Mouse (Mus musculus): ENCODE results near the gene Trim54.

Trim54 gene

GRCm38 (mm10) chr5:31138241-31138967 lies 21.9 kb downstream of the Trim54 start, which contains the start of gene Ucn:
Ucn (minus strand) TSS chr5:31138829.
- TF ChIP-seq GATA4 (IDR thresholded peaks at IDR 0.05; ENCODE audit: insufficient replicate concordance, low read length), result no peak

GRCm38 (mm10) chr5:31138968-31139425 lies 22.5 kb downstream of the Trim54 start:
- TF ChIP-seq GATA4 (IDR thresholded peaks at IDR 0.05; ENCODE audit: insufficient replicate concordance, low read length), result no peak

- no peak for TF ChIP-seq GATA4 (IDR thresholded peaks at IDR 0.05; ENCODE audit: insufficient replicate concordance, low read length)
These were observed 33.3 kb downstream of the Trim54 start for GRCm38 (mm10) chr5:31149781-31150180.

- no peak for TF ChIP-seq GATA4 (IDR thresholded peaks at IDR 0.05; ENCODE audit: insufficient replicate concordance, low read length)
These were observed 35.2 kb downstream of the Trim54 start for GRCm38 (mm10) chr5:31151746-31152145.

- no peak for TF ChIP-seq GATA4 (IDR thresholded peaks at IDR 0.05; ENCODE audit: insufficient replicate concordance, low read length)
These were observed 37.1 kb downstream of the Trim54 start for GRCm38 (mm10) chr5:31153516-31154151.

GRCm38 (mm10) chr5:31154152-31154553 lies 37.6 kb downstream of the Trim54 start, which contains the start of gene Mpv17:
Mpv17 (minus strand) TSS chr5:31154251.
- no peak for TF ChIP-seq GATA4 (IDR thresholded peaks at IDR 0.05; ENCODE audit: insufficient replicate concordance, low read length)

GRCm38 (mm10) chr5:31162462-31162861 lies 46.0 kb downstream of the Trim54 start:
- no peak for TF ChIP-seq GATA4 (IDR thresholded peaks at IDR 0.05; ENCODE audit: insufficient replicate concordance, low read length)

GRCm38 (mm10) chr5:31164878-31165277 lies 48.4 kb downstream of the Trim54 start:
- TF ChIP-seq GATA4 (IDR thresholded peaks at IDR 0.05; ENCODE audit: insufficient replicate concordance, low read length), result no peak

GRCm38 (mm10) chr5:31168630-31169029 lies 52.1 kb downstream of the Trim54 start:
- TF ChIP-seq GATA4 (IDR thresholded peaks at IDR 0.05; ENCODE audit: insufficient replicate concordance, low read length), result no peak

- no peak for TF ChIP-seq GATA4 (IDR thresholded peaks at IDR 0.05; ENCODE audit: insufficient replicate concordance, low read length)
These were observed 62.8 kb downstream of the Trim54 start for GRCm38 (mm10) chr5:31179301-31179765.

GRCm38 (mm10) chr5:31179766-31180630 lies 63.5 kb downstream of the Trim54 start, which contains the start of the genes Gm29609 and Gtf3c2:
Gm29609 (minus strand) TSS chr5:31179911.
Gtf3c2 (minus strand) TSS chr5:31180144.
- no peak; the same call in 1 of the 2 replicates for TF ChIP-seq GATA4 (IDR thresholded peaks at IDR 0.05; ENCODE audit: insufficient replicate concordance, low read length)

GRCm38 (mm10) chr5:31181183-31181770 lies 64.8 kb downstream of the Trim54 start:
- no peak for TF ChIP-seq GATA4 (IDR thresholded peaks at IDR 0.05; ENCODE audit: insufficient replicate concordance, low read length)

GRCm38 (mm10) chr5:31183678-31184077 lies 67.2 kb downstream of the Trim54 start:
- TF ChIP-seq GATA4 (IDR thresholded peaks at IDR 0.05; ENCODE audit: insufficient replicate concordance, low read length), result no peak
